Mouse (Mus musculus) stomach, embryonic 15.5 days (tissue): Measurements from ENCODE around the gene Lrrc71. TPM values are rescaled to one million over a fixed set of nuclear protein-coding genes. Genes with fewer than 3 reads are reported as not detected.

Source experiments
- ATAC-seq: fragments of 200-750 bp; cut with Nextera tagmentation; 2 replicates; pipeline ENCODE4 v1.8.0; 2017; ENCODE audit warnings: low read depth, moderate number of reproducible peaks, moderate TSS enrichment; ENCODE audit not compliant: insufficient read depth, low FRiP score
- H3K27ac ChIP-seq: fragments of 300-500 bp; sonication (generic); 2 replicates; pipeline ENCODE4 v1.5.1; 2015; ENCODE audit warnings: mild to moderate bottlenecking, inconsistent platforms
- H3K27me3 ChIP-seq: fragments of 300-500 bp; sonication (generic); replicated peaks from 2 replicates; pipeline ENCODE4 v1.6.1; 2015; ENCODE audit warnings: inconsistent platforms
- H3K36me3 ChIP-seq: fragments of 300-500 bp; sonication (generic); 2 replicates; pipeline ENCODE4 v1.6.1; 2015; ENCODE audit warnings: inconsistent platforms
- H3K4me1 ChIP-seq: fragments of 300-500 bp; sonication (generic); 2 replicates; pipeline ENCODE4 v1.6.1; 2015; ENCODE audit warnings: inconsistent platforms
- H3K4me2 ChIP-seq: fragments of 300-500 bp; sonication (generic); 2 replicates; pipeline ENCODE4 v1.6.1; 2015; ENCODE audit warnings: mild to moderate bottlenecking, inconsistent platforms
- H3K4me3 ChIP-seq: fragments of 300-500 bp; sonication (generic); replicated peaks from 2 replicates; pipeline ENCODE4 v1.5.1; 2015; ENCODE audit warnings: inconsistent platforms
- H3K9ac ChIP-seq: fragments of 300-500 bp; sonication (generic); 2 replicates; pipeline ENCODE4 v1.6.1; 2015; ENCODE audit warnings: inconsistent platforms
- H3K9me3 ChIP-seq: fragments of 300-500 bp; sonication (generic); 2 replicates; pipeline ENCODE4 v1.6.1; 2016; ENCODE audit warnings: inconsistent platforms
- WGBS: fragments of 180-500 bp; shearing (Covaris S2); methylation state at CpG from one replicate; pipeline ENCODE4 v1.1.7; 2015; 5-methylcytosine and 5-hydroxymethylcytosine counted together
- polyA plus RNA-seq: library from polyadenylated mRNA; unstranded; fragments of >200 nt; fragmentation: Nextera tagmentation; extraction: Ambion mirVana; gene quantifications from 2 replicates; pipeline ENCODE4 v1.2.1, GENCODE M21; 2015

Lrrc71 gene
- polyA plus RNA-seq, 1 experiment from 2014 or later: 0.53 TPM

GRCm38 (mm10) chr3:87761408-87762375 lies 13.3 kb upstream of the Lrrc71 start:
- Histone ChIP-seq H3K36me3 (no peaks in the 10 kb centered on the region; the same call in 1 of the 2 replicates), H3K27ac (no peak overlapping the region), H3K9ac (no peak overlapping the region), H3K9me3 (no peaks in the 10 kb centered on the region), H3K27me3 (no peaks in the 10 kb centered on the region), H3K4me2 (peak overlapping the region; percentile 8; the same call in 1 of the 2 replicates), H3K4me3 (no peak overlapping the region), H3K4me1 (peaks cover 46% of the 10 kb centered on the region)
- ATAC-seq: no peak
- 69% methylated on average over 20 of the region's 20 CpGs for WGBS

- Histone ChIP-seq H3K27ac (no peak overlapping the region), H3K9ac (no peak overlapping the region), H3K4me1 (peaks cover 28% of the 10 kb centered on the region), H3K9me3 (no peaks in the 10 kb centered on the region), H3K4me2 (no peak overlapping the region), H3K27me3 (no peaks in the 10 kb centered on the region), H3K4me3 (no peak overlapping the region), H3K36me3 (peaks cover 2% of the 10 kb centered on the region; the same call in 1 of the 2 replicates)
- no peak for ATAC-seq
- WGBS: 53% methylated on average over 3 of the region's 5 CpGs
Measured at GRCm38 (mm10) chr3:87758641-87759040, 10.2 kb upstream of the Lrrc71 start.

- Histone ChIP-seq H3K27ac (no peak overlapping the region), H3K36me3 (peaks cover 7% of the 10 kb centered on the region; the same call in 1 of the 2 replicates), H3K9ac (no peak overlapping the region), H3K4me1 (peaks cover 14% of the 10 kb centered on the region), H3K4me2 (peak overlapping the region; percentile 38), H3K4me3 (no peak overlapping the region), H3K9me3 (no peaks in the 10 kb centered on the region), H3K27me3 (no peaks in the 10 kb centered on the region)
- ATAC-seq: no peak
- WGBS: 56% methylated on average over 20 of the region's 20 CpGs
Measured at GRCm38 (mm10) chr3:87756488-87756887, 8.1 kb upstream of the Lrrc71 start.

- WGBS: 4% methylated on average over 24 of the region's 24 CpGs
- H3K4me1 ChIP-seq: peaks cover 12% of the 10 kb centered on the region
- no peak overlapping the region for H3K27ac ChIP-seq
- peak overlapping the region; percentile 38 for H3K4me2 ChIP-seq
- H3K36me3 ChIP-seq: peaks cover 7% of the 10 kb centered on the region; the same call in 1 of the 2 replicates
- H3K4me3 ChIP-seq: no peak overlapping the region
- peak; percentile 80 for ATAC-seq
- no peaks in the 10 kb centered on the region for H3K27me3 ChIP-seq
- H3K9me3 ChIP-seq: no peaks in the 10 kb centered on the region
- H3K9ac ChIP-seq: no peak overlapping the region
Measured at GRCm38 (mm10) chr3:87755964-87756363, 7.5 kb upstream of the Lrrc71 start.

GRCm38 (mm10) chr3:87753829-87754228 lies 5.4 kb upstream of the Lrrc71 start:
- H3K27me3 ChIP-seq: no peaks in the 10 kb centered on the region
- no peak overlapping the region for H3K9ac ChIP-seq
- WGBS: 87% methylated on average over 13 of the region's 13 CpGs
- peaks cover 6% of the 10 kb centered on the region for H3K4me1 ChIP-seq
- no peaks in the 10 kb centered on the region for H3K9me3 ChIP-seq
- no peak overlapping the region for H3K27ac ChIP-seq
- H3K36me3 ChIP-seq: peaks cover 10% of the 10 kb centered on the region; the same call in 1 of the 2 replicates
- no peak for ATAC-seq
- H3K4me2 ChIP-seq: no peak overlapping the region
- H3K4me3 ChIP-seq: no peak overlapping the region

- H3K4me1 ChIP-seq: peaks cover 8% of the 10 kb centered on the region
- no peak overlapping the region for H3K4me2 ChIP-seq
- no peak overlapping the region for H3K27ac ChIP-seq
- no peaks in the 10 kb centered on the region for H3K9me3 ChIP-seq
- no peak overlapping the region for H3K4me3 ChIP-seq
- H3K27me3 ChIP-seq: no peaks in the 10 kb centered on the region
- peaks cover 10% of the 10 kb centered on the region; the same call in 1 of the 2 replicates for H3K36me3 ChIP-seq
- 89% methylated on average over 3 of the region's 3 CpGs for WGBS
- no peak overlapping the region for H3K9ac ChIP-seq
- no peak for ATAC-seq
Measured at GRCm38 (mm10) chr3:87752567-87752966, 4.1 kb upstream of the Lrrc71 start.

GRCm38 (mm10) chr3:87749977-87750376 lies 1.6 kb upstream of the Lrrc71 start:
- Histone ChIP-seq H3K9me3 (no peaks in the 10 kb centered on the region), H3K9ac (no peak overlapping the region), H3K4me3 (no peak overlapping the region), H3K27ac (no peak overlapping the region), H3K27me3 (no peaks in the 10 kb centered on the region), H3K4me1 (peaks cover 7% of the 10 kb centered on the region), H3K36me3 (peaks cover 10% of the 10 kb centered on the region; the same call in 1 of the 2 replicates), H3K4me2 (no peak overlapping the region)
- ATAC-seq: no peak
- WGBS: 90% methylated on average over 12 of the region's 12 CpGs

- H3K9me3 ChIP-seq: no peaks in the 10 kb centered on the region
- H3K27ac ChIP-seq: no peak overlapping the region
- 16% methylated on average over 5 of the region's 5 CpGs for WGBS
- no peak for ATAC-seq
- H3K36me3 ChIP-seq: peaks cover 9% of the 10 kb centered on the region; the same call in 1 of the 2 replicates
- no peaks in the 10 kb centered on the region for H3K27me3 ChIP-seq
- H3K4me2 ChIP-seq: no peak overlapping the region
- H3K4me1 ChIP-seq: peaks cover 10% of the 10 kb centered on the region
- no peak overlapping the region for H3K9ac ChIP-seq
- no peak overlapping the region for H3K4me3 ChIP-seq
Measured at GRCm38 (mm10) chr3:87749036-87749435, 611 bp upstream of the Lrrc71 start.

GRCm38 (mm10) chr3:87745036-87745659 lies 3.3 kb downstream of the Lrrc71 start:
- ATAC-seq: peak; percentile 25; the same call in 1 of the 2 replicates
- Histone ChIP-seq H3K4me2 (peak overlapping the region; percentile 43), H3K9ac (0 out of 2 replicates have a peak overlapping the region, but pooled peaks have one; percentile 2), H3K27ac (peak overlapping the region; percentile 75), H3K36me3 (0 out of 2 replicates have a peak, but pooled peaks cover 2% of the 10 kb centered on the region), H3K9me3 (no peaks in the 10 kb centered on the region), H3K4me3 (no peak overlapping the region), H3K27me3 (no peaks in the 10 kb centered on the region), H3K4me1 (peaks cover 10% of the 10 kb centered on the region)
- 16% methylated on average over 18 of the region's 18 CpGs for WGBS

GRCm38 (mm10) chr3:87743927-87744326 lies 4.5 kb downstream of the Lrrc71 start:
- Histone ChIP-seq H3K4me2 (no peak overlapping the region), H3K4me3 (no peak overlapping the region), H3K36me3 (no peaks in the 10 kb centered on the region), H3K27me3 (no peaks in the 10 kb centered on the region), H3K27ac (peak overlapping the region; percentile 75; the same call in 1 of the 2 replicates), H3K4me1 (peaks cover 10% of the 10 kb centered on the region), H3K9ac (no peak overlapping the region), H3K9me3 (no peaks in the 10 kb centered on the region)
- WGBS: 74% methylated on average over 4 of the region's 4 CpGs
- ATAC-seq: no peak

GRCm38 (mm10) chr3:87742735-87743134 lies 5.7 kb downstream of the Lrrc71 start:
- whole genome bisulfite sequencing: 83% methylated on average over 16 of the region's 16 CpGs
- H3K9ac ChIP-seq: no peak overlapping the region
- no peak overlapping the region for H3K27ac ChIP-seq
- peaks cover 7% of the 10 kb centered on the region; the same call in 1 of the 2 replicates for H3K4me1 ChIP-seq
- no peak for ATAC-seq
- H3K9me3 ChIP-seq: no peaks in the 10 kb centered on the region
- H3K36me3 ChIP-seq: peaks cover 4% of the 10 kb centered on the region; the same call in 1 of the 2 replicates
- H3K4me3 ChIP-seq: no peak overlapping the region
- H3K27me3 ChIP-seq: no peaks in the 10 kb centered on the region
- H3K4me2 ChIP-seq: no peak overlapping the region
